8 mouse cellular contexts compared by ENCODE assay signal in the genomic region with DNA sequence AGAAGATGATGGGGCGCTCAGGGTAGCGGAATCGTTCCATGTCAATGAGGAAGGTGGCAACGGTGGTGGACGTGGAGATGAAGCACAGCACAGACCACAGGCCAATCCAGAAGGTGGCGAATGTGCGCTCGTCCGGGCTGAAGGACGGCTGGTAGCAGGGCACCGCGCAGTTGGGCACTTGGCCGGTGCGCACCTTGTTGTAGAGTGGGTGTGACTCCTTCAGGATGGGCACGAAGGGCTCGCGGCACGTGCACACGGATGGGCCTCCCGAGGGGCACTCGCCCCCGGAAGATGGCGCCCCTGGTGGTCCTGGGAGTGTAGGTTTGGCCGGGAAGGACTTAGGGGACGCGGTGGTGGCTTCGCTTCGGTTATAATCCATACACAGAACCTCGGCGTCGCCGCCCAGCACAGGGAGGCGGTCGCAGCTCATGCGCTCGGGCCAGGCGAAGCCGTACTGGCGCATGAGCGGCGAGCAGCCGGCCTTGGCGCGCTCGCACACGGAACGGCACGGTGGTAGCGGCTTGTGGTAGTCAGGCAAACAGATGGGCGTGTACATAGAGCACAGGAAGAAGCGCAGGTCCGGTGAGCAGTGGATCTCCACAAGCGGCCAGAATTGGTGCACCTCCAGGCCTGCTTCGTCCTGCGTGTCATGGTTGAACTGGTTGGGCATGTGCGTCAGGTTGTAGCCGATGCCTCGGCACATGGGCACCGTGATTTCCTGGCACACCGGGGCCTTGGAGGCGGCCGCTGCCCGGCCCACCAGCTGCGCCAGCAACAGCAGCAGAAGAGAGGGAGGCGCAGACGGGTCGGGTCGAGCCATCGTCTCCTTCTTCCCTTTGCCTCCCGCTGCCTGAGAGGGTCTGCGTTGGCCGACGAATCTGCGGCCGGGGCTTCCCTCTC. TPM values are rescaled to one million over a fixed set of nuclear protein-coding genes. Genes with fewer than 3 reads are reported as not detected.
DNase-seq lines count a peak whose midpoint lies in the region; ATAC-seq and TF ChIP-seq lines count a peak whose summit lies in the region.

No protein-coding gene starts in this region.

- peaks cover 0 to 18% of the 10 kb centered on the region in 2 experiments for H3K36me3 ChIP-seq in CH12.LX (replicated peaks in 1 of 2; ENCODE audit: control insufficient read depth in 1 of 2, insufficient read depth in 1 of 2, low read length in 1 of 2)
- no peaks in the 10 kb centered on the region for H3K36me3 ChIP-seq in embryonic facial prominence, embryonic 12.5 days
- H3K36me3 ChIP-seq in heart, embryonic 12.5 days, result no peaks in the 10 kb centered on the region
- no peaks in the 10 kb centered on the region for H3K36me3 ChIP-seq in kidney, embryonic 14.5 days (ENCODE audit: control insufficient read depth, insufficient read depth, low read length)

- dilution Hi-C loops in CH12.LX (cut with MboI; ENCODE audit: extremely low pct_ligation_motif_present, extremely low pct_unique_long_range_greater_than_20kb, low sequenced_read_pairs), result no loop called here

- WGBS in embryonic facial prominence, embryonic 12.5 days, result 9% methylated on average over 75 of the region's 75 CpGs
- WGBS in heart, embryonic 12.5 days, result 7% methylated on average over 75 of the region's 75 CpGs
- 12% methylated on average over 73 of the region's 75 CpGs for WGBS in kidney, embryonic 14.5 days

- TF ChIP-seq CTCF in CH12.LX (conservative IDR thresholded peaks at IDR 0.05 in 1 of 2, IDR thresholded peaks at IDR 0.05 in 1 of 2; ENCODE audit: low read depth in 2 of 2, low read length in 2 of 2), result no peak

- TF ChIP-seq POLR2A in CH12.LX (IDR thresholded peaks at IDR 0.05; ENCODE audit: low read depth, low read length), result no peak

- in situ Hi-C loops in CH12.LX (cut with MboI; ENCODE audit: low pct_ligation_motif_present, low pct_unique_long_range_greater_than_20kb, low sequenced_read_pairs), result no loop called here

- H3K27ac ChIP-seq in CH12.LX (ENCODE audit: insufficient read depth, low read depth), result no peak overlapping the region
- no peak overlapping the region for H3K27ac ChIP-seq in embryonic facial prominence, embryonic 12.5 days
- H3K27ac ChIP-seq in heart, embryonic 12.5 days (ENCODE audit: poor library complexity, severe bottlenecking), result no peak overlapping the region
- no peak overlapping the region for H3K27ac ChIP-seq in kidney, embryonic 14.5 days (ENCODE audit: low read depth, low read length)

- H3K9ac ChIP-seq in CH12.LX (ENCODE audit: insufficient read depth, low read depth), result no peak overlapping the region
- H3K9ac ChIP-seq in embryonic facial prominence, embryonic 12.5 days, result peak overlapping the region; percentile 65
- H3K9ac ChIP-seq in heart, embryonic 12.5 days, result peak overlapping the region; percentile 82
- H3K9ac ChIP-seq in kidney, embryonic 14.5 days (ENCODE audit: low read depth, low read length), result peak overlapping the region; percentile 70

- H3K27me3 ChIP-seq in CH12.LX (replicated peaks), result peaks cover 1% of the 10 kb centered on the region
- peaks cover 55% of the 10 kb centered on the region for H3K27me3 ChIP-seq in embryonic facial prominence, embryonic 12.5 days
- H3K27me3 ChIP-seq in heart, embryonic 12.5 days (replicated peaks), result peaks cover 14% of the 10 kb centered on the region
- H3K27me3 ChIP-seq in kidney, embryonic 14.5 days (ENCODE audit: control insufficient read depth, insufficient read depth, low read length), result peaks cover 28% of the 10 kb centered on the region

- H3K9me3 ChIP-seq in CH12.LX (replicated peaks; ENCODE audit: low read length), result peaks cover 14% of the 10 kb centered on the region
- H3K9me3 ChIP-seq in embryonic facial prominence, embryonic 12.5 days, result no peaks in the 10 kb centered on the region
- H3K9me3 ChIP-seq in heart, embryonic 12.5 days (replicated peaks), result no peaks in the 10 kb centered on the region
- H3K9me3 ChIP-seq in kidney, embryonic 14.5 days (ENCODE audit: control insufficient read depth, low read length), result no peaks in the 10 kb centered on the region

- peak overlapping the region; percentile 91; the same call in 1 of the 2 replicates for H3K4me2 ChIP-seq in CH12.LX (ENCODE audit: insufficient read depth, low read depth, poor library complexity, severe bottlenecking)
- H3K4me2 ChIP-seq in embryonic facial prominence, embryonic 12.5 days (replicated peaks), result peak overlapping the region; percentile 92
- peak overlapping the region; percentile 91 for H3K4me2 ChIP-seq in heart, embryonic 12.5 days
- peak overlapping the region; percentile 95 for H3K4me2 ChIP-seq in kidney, embryonic 14.5 days (replicated peaks; ENCODE audit: low read depth, low read length)

- H3K79me2 ChIP-seq in CH12.LX (replicated peaks; ENCODE audit: control insufficient read depth, extremely low read depth, insufficient read depth, poor library complexity, severe bottlenecking), result no peaks in the 10 kb centered on the region

- no peak for TF ChIP-seq RAD21 in CH12.LX (IDR thresholded peaks at IDR 0.05; ENCODE audit: low read depth, low read length)

- H3K4me1 ChIP-seq in CH12.LX (ENCODE audit: control insufficient read depth in 1 of 2, insufficient read depth in 2 of 2), result peaks cover 6% of the 10 kb centered on the region in 2 experiments; a peak in 3 of 4 replicates
- peaks cover 32% of the 10 kb centered on the region for H3K4me1 ChIP-seq in embryonic facial prominence, embryonic 12.5 days
- peaks cover 61% of the 10 kb centered on the region for H3K4me1 ChIP-seq in heart, embryonic 12.5 days (replicated peaks)
- H3K4me1 ChIP-seq in kidney, embryonic 14.5 days (ENCODE audit: control insufficient read depth, insufficient read depth, low read length), result peaks cover 22% of the 10 kb centered on the region

- TF ChIP-seq EP300 in CH12.LX (IDR thresholded peaks at IDR 0.05; ENCODE audit: low read length), result no peak

- no peak for ATAC-seq in embryonic facial prominence, embryonic 12.5 days (ENCODE audit: insufficient number of reproducible peaks, insufficient read depth, low FRiP score, low TSS enrichment)
- no peak for ATAC-seq in heart, embryonic 12.5 days (ENCODE audit: insufficient number of reproducible peaks, low FRiP score)
- ATAC-seq in kidney, embryonic 14.5 days (ENCODE audit: low FRiP score, low TSS enrichment), result peak; percentile 1

- no peak for DNase-seq in CH12.LX (ENCODE audit: extremely low read depth)
- DNase-seq in adrenal gland, postnatal 14 days, result peak; percentile 70
- DNase-seq in lung, postnatal 10 days, result peak; percentile 63
- peak; percentile 55 for DNase-seq in ovary, postnatal 36 days (ENCODE audit: low spot score)
- DNase-seq in urinary bladder, postnatal 25 days (ENCODE audit: low spot score), result peak; percentile 35

- peak overlapping the region in 1 of 3 experiments; percentile 14 for H3K4me3 ChIP-seq in CH12.LX (replicated peaks in 1 of 3; ENCODE audit: low read depth in 2 of 3, low read length in 2 of 3, poor library complexity in 1 of 3)
- peak overlapping the region; percentile 66 for H3K4me3 ChIP-seq in embryonic facial prominence, embryonic 12.5 days
- peak overlapping the region; percentile 74 for H3K4me3 ChIP-seq in heart, embryonic 12.5 days
- H3K4me3 ChIP-seq in kidney, embryonic 14.5 days (ENCODE audit: low read length), result peak overlapping the region; percentile 66

TF ChIP-seq in CH12.LX, 34 proteins besides CTCF, POLR2A, EP300 and RAD21:
- TF ChIP-seq MXI1 (IDR thresholded peaks at IDR 0.05; ENCODE audit: low read depth, low read length) (no peak), RCOR1 (conservative IDR thresholded peaks at IDR 0.05; ENCODE audit: low read depth, low read length) (no peak), MYC (IDR thresholded peaks at IDR 0.05; ENCODE audit: low read depth, low read length) (no peak), IRF4 (IDR thresholded peaks at IDR 0.05; ENCODE audit: low read depth, low read length) (no peak), UBTF (IDR thresholded peaks at IDR 0.05; ENCODE audit: low read depth, low read length) (no peak), ZNF384 (IDR thresholded peaks at IDR 0.05; ENCODE audit: low read depth, low read length) (no peak), KAT2A (IDR thresholded peaks at IDR 0.05; ENCODE audit: insufficient replicate concordance, low read length) (no peak), POLR2AphosphoS2 (IDR thresholded peaks at IDR 0.05; ENCODE audit: low read depth, low read length) (no peak), ETS1 (conservative IDR thresholded peaks at IDR 0.05; ENCODE audit: low read depth, low read length) (no peak), NELFE (IDR thresholded peaks at IDR 0.05; ENCODE audit: low read depth, low read length) (no peak), NRF1 (IDR thresholded peaks at IDR 0.05; ENCODE audit: low read depth, low read length) (no peak), MEF2A (IDR thresholded peaks at IDR 0.05; ENCODE audit: borderline replicate concordance, low read depth, low read length) (no peak), USF2 (conservative IDR thresholded peaks at IDR 0.05; ENCODE audit: low read depth, low read length) (no peak)
TF ChIP-seq in CH12.LX: peak in this region for 0.

RNA-seq across cellular contexts. Expression of gene Fzd5, which starts 1.5 kb away (rescaled TPM):
- total RNA-seq in CH12.LX (2012; rRNA removed), result 0.84 and 1.1 TPM in 2 replicates
- 0.23 and 0.40 TPM in 2 replicates for total RNA-seq in CH12.LX (2014; rRNA removed)
- 0.31 and 0.47 TPM in 2 replicates for polyA plus RNA-seq in CH12.LX (2012; ENCODE audit: insufficient read length, low read depth)
- 12.8 and 14.4 TPM in 2 replicates for total RNA-seq in adrenal gland, postnatal 14 days (2021)
- 2.4 and 2.5 TPM in 2 replicates for polyA plus RNA-seq in embryonic facial prominence, embryonic 12.5 days (2016; fragmentation: Nextera tagmentation; extraction: Ambion mirVana)
- polyA plus RNA-seq in heart, embryonic 12.5 days (2016; fragmentation: Nextera tagmentation; extraction: Ambion mirVana), result 1.7 and 2.0 TPM in 2 replicates
- 1.8 and 2.3 TPM in 2 replicates for polyA plus RNA-seq in kidney, embryonic 14.5 days (2014; fragmentation: Nextera tagmentation; extraction: Ambion mirVana)

RNA-seq across cellular contexts. Expression of gene Ccnyl1, which starts 45.8 kb away (rescaled TPM):
- total RNA-seq in CH12.LX (2012; rRNA removed), result 2.8 and 3.4 TPM in 2 replicates
- 5.3 and 5.6 TPM in 2 replicates for total RNA-seq in CH12.LX (2014; rRNA removed)
- 7.8 and 9.0 TPM in 2 replicates for polyA plus RNA-seq in CH12.LX (2012; ENCODE audit: insufficient read length, low read depth)
- total RNA-seq in adrenal gland, postnatal 14 days (2021), result 22.7 and 24.0 TPM in 2 replicates
- 6.6 and 8.2 TPM in 2 replicates for polyA plus RNA-seq in embryonic facial prominence, embryonic 12.5 days (2016; fragmentation: Nextera tagmentation; extraction: Ambion mirVana)
- 4.1 and 4.2 TPM in 2 replicates for polyA plus RNA-seq in heart, embryonic 12.5 days (2016; fragmentation: Nextera tagmentation; extraction: Ambion mirVana)
- polyA plus RNA-seq in kidney, embryonic 14.5 days (2014; fragmentation: Nextera tagmentation; extraction: Ambion mirVana), result 9.0 and 11.3 TPM in 2 replicates
